Mouse (Mus musculus) lung, postnatal 0 days (tissue): ENCODE data around the gene Gm38431. TPM values are rescaled to one million over a fixed set of nuclear protein-coding genes. Genes with fewer than 3 reads are reported as not detected.
A peak's percentile ranks its signal among the peaks of the same experiment; 100 is the strongest.

Experiments
- ATAC-seq: fragments of 200-750 bp; cut with Nextera tagmentation; 2 replicates; pipeline ENCODE4 v1.8.0; 2017; ENCODE audit warnings: moderate library complexity
- DNase-seq: peaks from one replicate; pipeline ENCODE4 v3.0.0-alpha.2; 2016; ENCODE audit warnings: low spot score
- H3K27ac ChIP-seq: fragments of 300-500 bp; sonication (generic); 2 replicates; pipeline ENCODE4 v1.5.1; 2014; ENCODE audit warnings: antibody characterized with exemption, mild to moderate bottlenecking, low read length, mixed read lengths
- H3K27me3 ChIP-seq: fragments of 300-500 bp; sonication (generic); replicated peaks from 2 replicates; pipeline ENCODE4 v1.6.1; 2014; ENCODE audit warnings: low read length, mixed read lengths; ENCODE audit not compliant: insufficient read depth
- H3K36me3 ChIP-seq: fragments of 300-500 bp; sonication (generic); 2 replicates; pipeline ENCODE4 v1.6.1; 2014; ENCODE audit warnings: low read length, mixed read lengths; ENCODE audit not compliant: insufficient read depth
- H3K4me1 ChIP-seq: fragments of 300-500 bp; sonication (generic); 2 replicates; pipeline ENCODE4 v1.6.1; 2014; ENCODE audit warnings: antibody characterized with exemption, low read depth, low read length, mixed read lengths; ENCODE audit not compliant: insufficient read depth
- H3K4me2 ChIP-seq: fragments of 300-500 bp; sonication (generic); replicated peaks from 2 replicates; pipeline ENCODE4 v1.6.1; 2014; ENCODE audit warnings: low read depth, mild to moderate bottlenecking, low read length, moderate library complexity, mixed read lengths
- H3K4me3 ChIP-seq: fragments of 300-500 bp; sonication (generic); 2 replicates; pipeline ENCODE4 v1.5.1; 2014; ENCODE audit warnings: low read depth, low read length
- H3K9ac ChIP-seq: fragments of 300-500 bp; sonication (generic); replicated peaks from 2 replicates; pipeline ENCODE4 v1.6.1; 2014; ENCODE audit warnings: low read depth, mild to moderate bottlenecking
- H3K9me3 ChIP-seq: fragments of 300-500 bp; sonication (generic); 2 replicates; pipeline ENCODE4 v1.6.1; 2016; ENCODE audit warnings: low read length, mixed read lengths
- CTCF ChIP-seq: IDR thresholded peaks from 2 replicates; pipeline ENCODE4 v1.5.1; 2016; ENCODE audit warnings: antibody characterized with exemption, mild to moderate bottlenecking
- EP300 ChIP-seq: IDR thresholded peaks from 2 replicates; pipeline ENCODE4 v1.6.1; 2016; ENCODE audit warnings: antibody characterized with exemption, mild to moderate bottlenecking, control low read depth
- WGBS: fragments of 180-500 bp; shearing (Covaris S2); extraction: QIAGEN DNeasy Blood & Tissue Kit; methylation state at CpG from one replicate; pipeline ENCODE4 v1.1.7; 2014; 5-methylcytosine and 5-hydroxymethylcytosine counted together
- microRNA counts: library from miRNA; unstranded; fragments of <30 nt; microRNA quantifications from one replicate; lab custom pipeline; 2015
- microRNA-seq: library from miRNA; unstranded; fragments of <30 nt; microRNA quantifications from one replicate; pipeline ENCODE4, GENCODE M21; 2016
- polyA plus RNA-seq: library from polyadenylated mRNA; unstranded; fragments of >200 nt; fragmentation: Nextera tagmentation; extraction: Ambion mirVana; gene quantifications from 2 replicates; pipeline ENCODE4 v1.2.1, GENCODE M21; 2015

Gene Gm38431
- polyA plus RNA-seq, 1 experiment from 2014 or later = 0.69 TPM

DNA sequence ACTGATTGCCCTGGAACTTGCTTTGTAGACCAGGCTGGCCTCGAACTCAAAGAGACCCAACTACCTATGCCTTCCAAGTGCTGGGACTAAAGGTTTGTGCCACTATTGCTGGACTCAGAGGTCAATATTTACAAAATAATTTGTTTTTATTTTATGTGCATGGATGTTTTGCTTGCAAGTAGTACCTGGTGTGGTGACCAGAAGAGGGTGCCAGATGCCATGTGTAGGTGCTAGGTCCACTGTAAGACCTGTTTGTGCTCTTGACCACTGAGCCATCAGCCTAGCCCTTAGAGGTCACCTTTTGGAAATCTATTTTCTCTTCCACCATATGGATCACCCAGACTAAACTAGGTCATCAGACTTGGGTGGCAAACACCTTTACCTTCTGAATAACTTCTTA, 69.1 kb downstream of the Gm38431 start:
- no peak for ATAC-seq
- DNase-seq = no peak
- H3K4me2 ChIP-seq = no peak overlapping the region
- no peak overlapping the region for H3K4me3 ChIP-seq
- 0 out of 2 replicates have a peak, but pooled peaks cover 2% of the 10 kb centered on the region for H3K27me3 ChIP-seq
- no peak overlapping the region for H3K9ac ChIP-seq
- peak overlapping the region; percentile 87 for H3K27ac ChIP-seq
- H3K9me3 ChIP-seq = no peaks in the 10 kb centered on the region
- 0 out of 2 replicates have a peak, but pooled peaks cover 4% of the 10 kb centered on the region for H3K4me1 ChIP-seq
- 0 out of 2 replicates have a peak, but pooled peaks cover 8% of the 10 kb centered on the region for H3K36me3 ChIP-seq
- WGBS = 73% methylated on average over 1 of the region's 1 CpGs
- TF ChIP-seq EP300 (no peak), CTCF (peak; percentile 38)

DNA sequence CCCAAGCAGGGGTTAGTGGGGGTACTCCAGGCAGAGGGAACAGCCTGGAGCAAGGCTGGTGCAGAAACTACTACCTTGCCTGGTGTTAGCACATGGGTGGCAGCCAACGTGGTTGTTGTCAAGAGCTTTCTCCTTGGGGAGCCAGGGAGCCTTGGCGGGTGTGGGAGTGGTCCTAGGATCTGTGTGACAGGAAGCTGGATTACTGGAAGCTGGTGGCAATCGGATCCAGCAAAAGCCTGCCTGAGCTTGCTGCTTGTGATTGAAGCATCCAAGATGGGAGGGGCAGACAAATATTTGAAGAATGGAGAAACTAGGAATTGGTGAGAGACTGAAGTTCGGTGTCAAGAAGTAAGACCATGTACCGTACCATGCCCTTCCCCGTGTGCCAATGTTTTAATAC, 69.5 kb downstream of the Gm38431 start:
- no peak for TF ChIP-seq CTCF
- TF ChIP-seq EP300 = peak; percentile 77
- Histone ChIP-seq H3K4me1 (peaks cover 7% of the 10 kb centered on the region), H3K4me2 (no peak overlapping the region), H3K9me3 (no peaks in the 10 kb centered on the region), H3K36me3 (0 out of 2 replicates have a peak, but pooled peaks cover 8% of the 10 kb centered on the region), H3K27me3 (0 out of 2 replicates have a peak, but pooled peaks cover 2% of the 10 kb centered on the region), H3K27ac (peak overlapping the region; percentile 87), H3K9ac (no peak overlapping the region), H3K4me3 (no peak overlapping the region)
- peak; percentile 30 for ATAC-seq
- 42% methylated on average over 6 of the region's 6 CpGs for WGBS
- peak; percentile 81 for DNase-seq

DNA sequence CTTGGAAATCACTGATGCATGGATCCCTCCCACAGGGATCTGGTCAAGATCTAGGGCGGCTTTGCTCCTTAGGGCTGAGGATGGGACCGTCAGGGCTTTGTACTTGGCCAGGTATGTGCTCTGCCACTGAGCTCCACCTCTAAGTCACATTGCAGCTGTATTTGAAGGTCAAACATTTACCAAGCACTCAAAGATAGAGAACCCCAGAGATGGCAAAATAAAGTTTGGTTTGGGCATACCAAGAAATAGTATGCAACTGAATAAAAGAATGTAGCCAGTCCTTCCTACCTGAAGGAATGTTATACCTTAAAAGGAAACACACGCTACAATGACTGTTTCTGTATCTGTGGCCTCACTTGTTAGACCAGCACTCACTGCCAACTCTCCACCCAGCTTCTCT, 70.4 kb downstream of the Gm38431 start:
- ATAC-seq = peak; percentile 30; the same call in 1 of the 2 replicates
- Histone ChIP-seq H3K27ac (peak overlapping the region; percentile 87), H3K36me3 (0 out of 2 replicates have a peak, but pooled peaks cover 8% of the 10 kb centered on the region), H3K9ac (no peak overlapping the region), H3K4me2 (no peak overlapping the region), H3K4me1 (peaks cover 10% of the 10 kb centered on the region), H3K27me3 (no peaks in the 10 kb centered on the region), H3K4me3 (no peak overlapping the region), H3K9me3 (no peaks in the 10 kb centered on the region)
- 61% methylated on average over 3 of the region's 3 CpGs for WGBS
- TF ChIP-seq CTCF (no peak), EP300 (peak; percentile 90)
- peak; percentile 64 for DNase-seq

GRCm38 (mm10) chr9:21018600-21018999, 73.2 kb downstream of the Gm38431 start:
- H3K4me3 ChIP-seq = no peak overlapping the region
- TF ChIP-seq CTCF (no peak), EP300 (no peak)

More at GRCm38 (mm10) chr9:21018600-21018999, 73.2 kb downstream of the Gm38431 start:
- Histone ChIP-seq H3K9me3 (no peaks in the 10 kb centered on the region), H3K4me2 (peak overlapping the region; percentile 17; the same call in 1 of the 2 replicates), H3K27me3 (no peaks in the 10 kb centered on the region), H3K4me1 (peaks cover 23% of the 10 kb centered on the region), H3K27ac (0 out of 2 replicates have a peak overlapping the region, but pooled peaks have one; percentile 20), H3K9ac (no peak overlapping the region), H3K36me3 (0 out of 2 replicates have a peak, but pooled peaks cover 8% of the 10 kb centered on the region)
- WGBS = 48% methylated on average over 2 of the region's 2 CpGs
- ATAC-seq = 0 out of 2 replicates have a peak, but pooled peaks have one; percentile 12
- DNase-seq = no peak

MicroRNAs encoded within 50 kb of the gene (microRNA counts, 519-probe panel; counts per million panel counts)
- microRNA mmu-miR-1900 (lab: Ali Mortazavi, UCI) = not detected

Small RNA genes within 50 kb of the gene (microRNA-seq; reads per million reads assigned to microRNA genes)
- not detected for gene Mir1900
- not detected for gene Mir7082

Other genes with a start within 250 kb of the Gm38431 start
- gene A230050P20Rik, start 223.4 kb downstream of the Gm38431 start, polyA plus RNA-seq = 9.3 and 12.3 TPM in 2 replicates
- 3.2 and 3.3 TPM in 2 replicates for gene Angptl6, start 212.3 kb downstream of the Gm38431 start, polyA plus RNA-seq
- gene Ppan, start 203.8 kb downstream of the Gm38431 start, polyA plus RNA-seq = 20.9 and 22.1 TPM in 2 replicates
- gene Eif3g, start 193.4 kb downstream of the Gm38431 start, polyA plus RNA-seq = 174 and 177 TPM in 2 replicates
- gene Dnmt1, start 132.1 kb downstream of the Gm38431 start, polyA plus RNA-seq = 14.5 and 15.5 TPM in 2 replicates
- gene S1pr2, start 115.2 kb downstream of the Gm38431 start, polyA plus RNA-seq = 60.8 and 62.3 TPM in 2 replicates
- 112 and 125 TPM in 2 replicates for gene Mrpl4, start 89.3 kb downstream of the Gm38431 start, polyA plus RNA-seq
- gene Icam1, start 76.0 kb downstream of the Gm38431 start, polyA plus RNA-seq = 236 and 352 TPM in 2 replicates
- 3.3 and 3.8 TPM in 2 replicates for gene Icam4, start 62.6 kb downstream of the Gm38431 start, polyA plus RNA-seq
- gene Icam5, start 59.9 kb downstream of the Gm38431 start, polyA plus RNA-seq = 0.18 and 0.27 TPM in 2 replicates
- 0.51 TPM in 1 of 2 replicates, not detected in the other for gene Zglp1, start 24.9 kb downstream of the Gm38431 start, polyA plus RNA-seq
- 0.11 TPM in 1 of 2 replicates, not detected in the other for gene Gm49373, start 18.9 kb downstream of the Gm38431 start, polyA plus RNA-seq
- 36.7 and 40.9 TPM in 2 replicates for gene Fdx1l, start 18.4 kb downstream of the Gm38431 start, polyA plus RNA-seq
- 15.3 and 16.8 TPM in 2 replicates for gene Raver1, start within 50 bp of the Gm38431 start, polyA plus RNA-seq
- 10.9 and 12.5 TPM in 2 replicates for gene Tyk2, start 39.2 kb upstream of the Gm38431 start, polyA plus RNA-seq
- 165 and 171 TPM in 2 replicates for gene Cdc37, start 58.0 kb upstream of the Gm38431 start, polyA plus RNA-seq
- 3.9 and 4.7 TPM in 2 replicates for gene Pde4a, start 73.7 kb upstream of the Gm38431 start, polyA plus RNA-seq
- 44.7 and 45.9 TPM in 2 replicates for gene Keap1, start 147.4 kb upstream of the Gm38431 start, polyA plus RNA-seq
- 0.12 and 0.13 TPM in 2 replicates for gene S1pr5, start 156.4 kb upstream of the Gm38431 start, polyA plus RNA-seq
- 36.4 and 40.0 TPM in 2 replicates for gene Atg4d, start 173.3 kb upstream of the Gm38431 start, polyA plus RNA-seq
- gene Kri1, start 196.0 kb upstream of the Gm38431 start, polyA plus RNA-seq = 8.9 and 11.9 TPM in 2 replicates
- gene Cdkn2d, start 199.4 kb upstream of the Gm38431 start, polyA plus RNA-seq = 33.9 and 34.9 TPM in 2 replicates
- gene Ap1m2, start 220.3 kb upstream of the Gm38431 start, polyA plus RNA-seq = 35.9 and 36.4 TPM in 2 replicates
- 155 and 165 TPM in 2 replicates for gene Slc44a2, start 228.7 kb upstream of the Gm38431 start, polyA plus RNA-seq